Mouse (Mus musculus) Muller cell, postnatal 12 days (primary cell): ENCODE results near the gene Mmp11.

Source experiments
- DNase-seq: peaks from one replicate; pipeline ENCODE4 v3.0.0-alpha.2; 2015; ENCODE audit errors: inconsistent ontology term

The Mmp11 gene

DNA sequence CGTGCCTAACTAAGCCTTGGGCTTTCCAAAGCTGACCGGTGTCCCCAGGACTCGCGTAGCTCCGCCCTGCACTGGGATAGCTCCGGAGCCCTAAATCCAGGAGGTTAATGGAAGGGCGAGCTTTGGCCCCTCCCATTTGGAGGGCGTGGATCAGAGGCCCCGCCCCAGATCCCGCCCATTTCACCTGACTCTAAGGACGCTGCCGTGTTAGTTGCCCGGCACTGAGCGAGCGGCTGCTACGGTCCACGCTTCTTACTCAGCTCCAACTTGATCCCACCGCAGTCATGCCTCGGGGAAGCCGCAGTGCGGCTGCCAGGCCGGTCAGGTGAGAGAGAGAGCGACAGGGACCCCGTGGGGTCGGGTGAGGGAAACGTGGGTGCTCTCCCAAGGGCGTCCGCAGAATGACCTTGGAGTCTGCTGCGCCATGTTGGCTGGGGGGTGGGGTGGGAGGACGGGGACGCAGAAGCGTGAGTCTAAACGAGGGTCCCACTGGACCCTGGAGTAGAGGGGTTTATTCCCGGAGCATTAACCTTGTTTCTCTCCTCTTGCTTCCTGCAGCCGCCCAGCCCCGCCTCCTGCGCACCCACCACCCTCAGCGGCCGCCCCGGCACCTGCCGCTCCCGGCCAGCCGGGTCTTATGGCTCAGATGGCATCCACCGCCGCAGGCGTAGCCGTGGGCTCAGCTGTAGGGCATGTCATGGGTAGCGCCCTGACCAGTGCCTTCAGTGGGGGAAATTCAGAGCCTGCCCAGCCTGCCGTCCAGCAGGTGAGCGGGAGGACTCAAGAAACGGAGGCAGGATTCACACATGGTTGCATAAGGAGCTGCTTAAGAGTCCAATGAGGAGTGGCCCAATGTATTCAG, at the start of gene Mmp11:
Gene Mmp11, minus strand, starts transcription at position 817 of the 862 bp plus-strand sequence.
- DNase-seq = peak; percentile 90

DNA sequence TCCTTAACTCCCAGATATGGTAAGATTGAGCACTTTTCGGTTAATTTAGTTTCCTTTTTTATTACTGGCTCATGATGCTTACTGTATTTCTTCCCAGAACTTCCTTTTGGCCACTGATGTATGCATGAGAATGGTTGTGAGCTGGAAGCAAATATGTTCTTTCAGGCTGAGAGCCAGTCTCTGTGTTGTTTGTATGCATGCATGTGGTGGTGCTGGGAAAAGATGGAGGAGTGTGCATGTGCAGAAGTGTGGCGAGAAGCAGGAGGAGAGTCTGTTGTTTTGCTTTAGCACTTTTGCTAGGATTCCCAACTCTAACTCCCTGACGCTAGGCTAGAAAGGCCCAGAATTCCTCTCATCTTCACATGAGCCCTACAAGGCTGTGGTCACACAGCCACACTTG, 43.1 kb upstream of the Mmp11 start:
- DNase-seq = no peak

DNA sequence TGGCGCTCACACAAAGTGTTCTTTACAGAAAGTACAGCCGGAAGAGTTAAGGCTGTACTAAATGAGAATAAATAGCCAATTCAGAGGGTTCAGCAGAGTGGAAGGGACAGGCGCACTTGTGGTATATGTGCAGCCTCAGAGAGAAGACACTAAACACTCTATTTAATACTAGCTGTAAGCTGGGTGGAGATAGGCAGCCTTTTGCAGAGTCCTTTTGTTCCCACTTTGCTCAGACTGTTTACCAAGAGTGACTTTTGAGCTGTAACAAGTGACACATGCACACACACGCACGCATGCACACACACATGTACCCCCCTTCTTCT, 42.5 kb upstream of the Mmp11 start:
- DNase-seq = peak; percentile 32

DNA sequence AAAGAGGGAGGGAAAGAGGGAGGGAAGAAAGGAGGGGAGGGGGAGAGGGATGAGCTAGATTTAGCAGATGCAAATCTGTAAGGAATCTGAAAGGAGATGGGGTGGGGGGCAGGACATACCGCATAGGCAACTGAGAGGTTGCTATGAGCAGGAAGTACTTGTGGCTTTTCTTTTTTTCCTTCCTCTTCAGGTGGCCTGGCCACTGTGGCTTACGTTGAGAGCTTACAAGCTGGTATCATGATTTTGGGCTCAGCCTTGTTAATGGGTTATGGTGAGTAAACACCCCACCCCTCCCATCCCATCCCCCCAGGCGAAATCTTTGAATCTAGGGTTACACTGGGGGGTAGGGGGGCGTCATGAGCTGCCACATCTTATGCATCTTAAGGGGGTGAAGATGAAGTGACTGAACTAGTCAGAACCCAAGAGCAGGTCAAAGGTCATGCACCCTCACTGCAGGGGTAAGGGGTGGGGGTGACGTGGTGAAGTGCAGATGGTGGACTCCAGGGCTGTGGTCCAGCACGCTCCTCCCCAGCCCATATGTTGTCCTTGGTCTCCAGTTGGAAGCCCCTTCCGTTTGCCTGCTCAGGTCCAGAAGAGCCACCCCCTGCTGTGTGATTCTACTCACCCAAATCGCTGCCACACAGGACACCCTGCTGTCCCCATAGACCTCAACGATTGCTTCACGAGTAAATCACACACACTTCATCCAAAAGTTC, 42.0 kb upstream of the Mmp11 start:
- peak; percentile 2 for DNase-seq

DNA sequence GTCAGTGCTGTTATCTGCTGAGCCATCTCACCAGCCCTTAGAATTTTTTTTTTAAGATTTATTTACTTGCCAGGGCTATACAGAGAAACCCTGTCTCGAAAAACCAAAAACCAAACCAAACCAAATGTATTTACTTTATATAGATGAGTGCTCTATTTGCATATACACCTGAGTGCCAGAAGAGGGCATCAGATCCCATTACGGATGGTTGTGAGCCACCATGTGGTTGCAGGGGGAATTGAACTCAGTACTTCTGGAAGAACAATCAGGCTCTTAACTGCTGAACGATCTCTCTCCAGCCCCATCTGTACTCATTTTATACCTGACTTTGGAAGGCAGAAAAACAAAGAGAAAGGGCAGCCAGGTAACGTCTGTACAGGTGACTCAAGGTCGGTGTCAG, 38.9 kb upstream of the Mmp11 start:
- no peak for DNase-seq

DNA sequence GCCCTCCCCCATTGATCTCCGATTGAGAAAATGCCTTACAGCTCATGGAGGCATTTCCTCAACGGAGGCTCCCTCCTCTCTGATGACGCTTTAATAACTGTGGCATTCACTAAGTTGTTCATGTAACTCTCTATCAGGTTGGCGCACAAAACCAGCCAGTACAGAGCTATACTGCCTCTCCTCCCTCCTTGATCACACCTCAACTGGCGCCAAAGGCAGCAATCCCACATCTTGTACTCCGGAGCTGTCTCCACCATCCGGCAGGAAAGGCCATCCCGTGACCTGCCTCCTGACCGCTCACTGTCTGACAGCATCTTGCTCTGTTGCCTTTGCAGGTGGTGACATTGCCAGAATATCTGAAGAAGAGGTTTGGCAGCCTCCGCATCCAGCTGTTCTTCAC, 37.5 kb upstream of the Mmp11 start:
- no peak for DNase-seq

DNA sequence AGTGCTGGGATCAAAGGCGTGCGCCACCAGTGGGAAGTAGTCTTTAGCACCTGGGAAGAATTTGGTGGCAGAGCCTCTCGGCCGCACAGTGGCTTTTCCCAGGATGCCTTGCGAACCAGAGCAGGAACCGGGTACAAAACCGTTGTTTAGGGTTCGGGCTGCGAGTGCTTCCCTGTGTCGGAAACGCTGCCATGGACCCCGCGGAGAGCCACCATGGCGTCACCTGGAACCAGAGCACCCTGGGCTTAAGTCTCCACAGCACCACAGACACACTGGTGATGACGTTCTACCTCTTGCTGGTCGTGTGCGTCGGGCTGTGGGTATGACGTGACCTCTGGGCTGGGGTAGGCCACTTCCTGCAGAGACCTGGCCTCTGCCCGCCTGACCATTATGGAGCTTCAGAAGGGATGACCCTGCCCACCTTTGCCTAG, 18.1 kb upstream of the Mmp11 start, which contains the start of gene Gm5134:
Gene Gm5134, plus strand, starts transcription at position 134 of the 431 bp plus-strand sequence.
- DNase-seq = no peak

DNA sequence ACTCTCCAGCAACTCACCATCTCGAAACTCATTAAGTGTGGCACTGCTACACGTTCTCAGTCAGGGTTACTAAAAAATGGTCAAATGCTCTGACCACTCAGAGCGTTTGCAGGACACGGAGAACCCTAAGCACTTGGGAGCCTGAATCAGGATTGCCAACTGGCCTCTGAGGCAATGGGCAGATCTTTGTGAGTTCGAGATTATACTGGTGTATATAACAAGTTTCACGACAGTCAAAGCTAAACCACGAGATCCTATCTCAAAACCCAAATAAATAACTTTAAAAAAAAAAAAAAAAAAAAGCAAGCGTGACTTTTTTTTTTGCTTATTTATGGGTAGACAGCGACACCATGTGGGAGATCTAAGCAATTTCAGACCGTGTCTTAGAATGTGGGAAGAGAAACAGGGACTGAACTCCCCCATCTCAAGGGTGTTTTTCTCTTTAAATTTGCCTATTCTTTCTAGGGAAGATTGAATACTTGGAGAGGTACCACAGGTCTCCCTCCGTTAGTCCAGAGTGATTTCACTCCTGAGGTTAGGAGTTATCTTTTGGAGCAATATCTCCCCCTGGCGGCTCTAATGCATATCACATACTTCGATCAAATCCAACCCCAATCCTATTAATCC, 15.2 kb upstream of the Mmp11 start:
- peak; percentile 60 for DNase-seq

DNA sequence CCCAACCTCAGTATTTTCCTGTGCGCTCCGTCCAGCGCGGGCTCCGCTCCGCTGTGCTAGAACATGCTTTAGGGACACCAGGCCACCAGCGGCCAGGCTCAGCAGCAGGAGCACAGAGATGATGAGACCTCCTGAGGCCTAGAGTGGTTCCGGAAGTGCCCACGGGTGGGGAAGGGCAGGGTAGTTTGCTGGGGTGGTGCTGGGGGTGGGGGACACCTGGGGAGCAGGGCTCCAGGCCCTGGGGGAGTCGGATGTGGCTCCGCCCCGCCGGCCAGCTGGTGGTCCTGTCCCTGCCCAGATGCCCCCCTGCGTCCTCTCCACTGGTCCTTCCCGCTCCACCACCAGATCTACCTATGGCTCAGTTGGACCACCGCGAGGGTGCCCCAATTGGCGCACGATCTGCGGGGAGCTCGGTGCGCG, 14.5 kb upstream of the Mmp11 start:
- DNase-seq = peak; percentile 20

DNA sequence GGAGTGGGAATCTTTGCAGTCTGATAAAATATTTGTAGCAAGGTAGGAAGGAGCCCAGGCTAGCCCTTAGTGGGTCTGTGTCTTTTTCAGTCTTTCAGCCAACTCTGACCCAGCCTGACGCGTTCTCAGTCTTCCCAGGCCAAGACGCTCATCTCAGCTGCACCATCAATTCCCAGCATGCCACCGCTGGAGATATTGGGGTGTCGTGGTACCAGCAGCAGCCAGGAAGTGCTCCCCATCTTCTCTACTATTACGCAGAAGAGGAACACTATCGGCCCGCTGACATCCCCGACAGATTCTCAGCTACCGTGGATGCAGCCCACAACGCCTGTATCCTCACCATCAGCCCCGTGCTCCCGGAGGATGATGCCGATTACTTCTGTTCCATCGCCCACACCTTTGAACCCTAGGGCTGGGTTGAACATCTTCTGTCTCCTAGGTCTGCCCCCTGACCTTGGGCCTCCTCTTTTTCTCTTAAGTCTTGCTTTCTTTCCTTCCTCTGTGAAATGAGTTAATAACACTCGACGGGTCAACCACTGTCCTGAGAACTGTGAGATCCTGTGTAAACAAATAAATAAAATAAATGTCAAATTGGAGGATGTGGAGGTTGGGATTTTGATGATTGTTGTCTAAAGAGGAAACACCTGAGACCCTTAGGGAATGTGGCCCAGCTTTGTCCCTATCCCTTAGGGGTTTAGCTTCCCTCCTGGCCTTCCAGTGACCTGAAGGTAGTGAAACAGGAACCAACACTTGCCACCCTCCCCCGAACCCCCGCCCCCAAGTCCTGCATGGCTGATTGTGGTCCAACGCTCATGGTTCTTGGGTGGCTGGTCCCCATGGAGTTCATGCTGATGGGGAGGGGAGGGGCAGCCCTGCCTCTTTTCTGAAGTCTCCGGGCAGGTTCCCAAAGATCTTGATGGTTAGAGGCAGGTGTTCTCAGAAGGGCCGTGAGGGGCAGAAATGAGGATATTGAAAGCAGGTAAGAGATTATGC, 13.1 kb upstream of the Mmp11 start:
- no peak for DNase-seq

DNA sequence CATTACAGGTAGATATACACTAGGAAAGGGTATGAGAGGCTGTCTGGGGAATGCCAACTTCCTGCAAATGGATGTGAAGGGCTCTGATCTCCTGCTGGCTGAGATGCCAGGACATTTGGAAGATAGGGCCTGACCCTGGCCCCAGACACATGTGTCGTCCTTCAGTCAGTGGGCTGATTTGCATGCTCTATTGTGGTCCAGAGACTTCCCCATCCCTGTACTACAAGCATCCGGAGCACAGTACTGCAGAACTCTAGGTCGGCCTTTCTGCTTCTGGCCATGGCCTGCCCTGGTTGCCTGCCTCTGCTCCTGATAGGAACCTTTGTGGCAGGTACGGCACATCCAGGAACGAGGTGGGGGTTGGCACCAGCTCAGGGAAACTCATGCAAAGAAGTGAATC, 11.8 kb upstream of the Mmp11 start:
- DNase-seq = no peak

DNA sequence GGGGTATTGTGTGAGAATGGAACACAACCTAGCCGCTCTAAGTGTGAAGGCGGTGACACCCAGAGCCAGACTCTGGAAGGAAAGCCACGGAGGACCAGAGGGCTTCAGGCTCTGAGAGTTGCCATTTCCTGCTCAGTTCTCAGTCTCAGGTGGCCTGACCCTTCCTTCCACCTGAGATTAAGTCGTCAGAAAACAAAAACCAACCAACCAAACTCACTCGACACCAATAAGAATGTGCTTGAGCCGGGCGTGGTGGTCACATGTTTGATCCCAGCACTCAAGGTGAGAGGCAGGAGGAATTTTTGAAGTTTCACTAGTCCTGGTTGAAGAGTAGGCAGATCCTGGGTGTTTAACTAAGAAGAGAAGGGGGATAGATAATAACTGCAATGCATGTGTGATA, 9.6 kb upstream of the Mmp11 start:
- DNase-seq = no peak

DNA sequence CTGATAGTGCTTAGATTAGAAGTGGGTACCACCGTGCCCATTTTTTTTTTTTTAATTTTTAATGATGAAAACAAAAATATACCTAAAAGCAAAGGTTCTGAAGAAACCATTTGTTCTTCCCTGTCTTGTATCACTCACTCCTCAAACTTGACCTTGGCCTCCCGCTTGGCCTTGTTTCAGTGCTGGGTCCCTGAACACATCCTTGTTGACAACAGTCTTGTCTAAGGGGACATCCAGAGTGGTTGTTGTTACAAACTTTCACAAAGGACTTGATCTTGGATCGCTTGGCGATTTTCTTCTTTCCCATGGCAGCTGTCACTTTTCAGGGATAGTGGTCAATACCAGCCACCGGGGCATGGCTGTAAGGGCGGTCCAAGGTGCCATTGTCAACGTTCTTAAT, 8.9 kb upstream of the Mmp11 start:
- DNase-seq = no peak

DNA sequence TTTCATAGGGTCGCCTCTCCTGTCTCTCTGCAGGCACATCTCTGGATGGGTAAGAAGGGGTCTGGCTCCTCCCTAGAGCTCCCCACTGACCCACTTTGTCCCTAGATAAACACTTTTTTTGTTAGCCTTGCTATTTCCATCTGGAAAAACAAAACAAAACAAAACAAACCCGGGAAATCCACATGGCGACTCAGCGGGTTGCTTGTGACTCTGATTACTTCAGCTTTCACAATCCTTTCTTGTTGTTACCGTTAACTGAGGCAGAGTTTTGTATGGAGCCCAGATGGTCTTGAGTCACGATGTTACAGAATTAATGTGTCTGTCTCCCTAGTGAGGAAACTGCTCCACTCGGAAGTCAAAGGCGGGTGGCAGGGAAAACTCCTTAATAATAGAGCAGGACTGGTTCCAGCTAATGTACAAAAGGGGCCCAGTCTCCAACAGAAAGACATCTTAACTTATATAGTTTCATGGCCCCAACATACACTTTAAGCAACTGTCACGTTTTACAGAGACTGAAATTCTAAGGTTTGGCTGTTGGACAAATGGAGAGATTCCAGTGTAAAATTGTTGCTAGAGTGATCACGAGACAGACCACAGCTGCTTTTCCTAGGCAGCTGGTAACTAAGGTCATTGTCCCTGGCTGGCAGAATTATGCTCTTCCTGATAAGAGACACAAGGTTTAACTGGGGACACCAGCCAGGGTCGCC, 7.9 kb upstream of the Mmp11 start:
- DNase-seq = peak; percentile 79

DNA sequence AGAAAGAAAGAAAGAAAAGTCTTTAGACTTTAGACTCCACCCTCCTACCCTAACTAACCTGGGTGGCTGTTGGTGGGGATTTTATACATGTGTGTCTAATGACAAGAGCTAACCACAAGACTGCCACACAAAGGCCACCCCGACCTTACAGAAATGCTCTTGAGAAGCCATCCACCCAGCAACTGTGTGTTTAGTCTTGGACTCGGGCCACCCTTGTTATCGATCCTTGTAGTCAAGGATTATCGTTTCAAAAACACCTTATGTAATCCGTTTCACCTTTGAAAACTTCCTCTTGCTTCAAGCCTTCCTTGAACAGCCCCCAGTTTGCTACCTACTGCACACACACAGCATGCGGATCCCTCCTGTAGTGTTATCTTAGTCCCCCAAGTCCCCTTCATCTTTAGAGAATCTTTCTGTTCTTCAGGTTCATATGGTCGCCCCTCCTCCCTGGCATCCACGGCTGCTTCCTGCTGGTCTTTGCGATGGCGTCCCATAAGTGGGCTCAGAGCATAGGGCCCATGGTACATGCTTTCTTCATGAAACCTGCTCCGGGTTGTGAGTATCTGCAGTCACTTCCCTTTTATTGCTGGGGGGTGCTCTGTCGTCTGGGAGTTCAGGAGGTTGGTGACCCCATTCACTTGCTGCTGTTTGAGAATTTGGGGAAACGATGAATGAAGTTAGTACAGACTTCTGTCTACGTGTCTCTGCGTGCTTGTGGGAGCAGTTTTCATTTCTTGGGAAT, 6.6 kb upstream of the Mmp11 start, which contains the start of gene Vpreb3:
Gene Vpreb3, plus strand, starts transcription at position 322 of the 742 bp plus-strand sequence.
- no peak for DNase-seq

DNA sequence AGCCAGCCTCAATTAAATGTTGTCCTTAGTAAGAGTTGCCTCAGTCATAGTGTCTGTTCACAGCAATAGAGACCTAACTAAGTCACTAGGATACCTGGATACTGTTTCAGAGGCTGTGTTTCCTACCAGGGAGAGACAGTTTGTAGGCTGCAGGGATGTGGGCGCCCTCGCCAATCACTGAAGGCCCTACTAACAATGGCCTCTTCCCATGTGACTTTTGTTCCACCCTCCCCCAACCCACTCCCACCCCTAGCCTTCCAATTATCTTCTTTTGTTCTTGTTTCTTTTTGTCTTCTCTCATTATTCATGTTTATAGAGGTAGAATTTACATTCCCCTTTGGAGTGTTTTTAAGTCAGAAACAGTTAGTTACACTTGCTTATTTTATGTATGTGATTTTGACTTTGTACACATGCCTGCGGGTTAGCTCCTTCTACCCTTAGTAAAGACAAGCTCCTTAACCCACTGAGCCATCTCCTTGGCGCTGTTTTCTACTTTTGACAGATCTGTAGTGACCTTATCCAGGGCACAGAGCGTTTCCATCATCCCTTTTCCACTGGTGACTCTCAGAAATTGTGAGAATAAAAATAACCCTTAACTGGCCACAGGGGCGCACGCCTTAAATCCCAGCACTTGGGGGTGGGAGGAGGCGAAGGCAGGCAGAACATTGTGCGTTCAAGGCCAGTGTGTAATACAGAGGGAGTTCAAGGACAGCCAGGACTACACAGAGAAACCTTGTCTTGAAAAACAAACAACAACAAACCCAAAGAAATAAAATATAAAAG, 4.9 kb upstream of the Mmp11 start:
- DNase-seq = no peak

DNA sequence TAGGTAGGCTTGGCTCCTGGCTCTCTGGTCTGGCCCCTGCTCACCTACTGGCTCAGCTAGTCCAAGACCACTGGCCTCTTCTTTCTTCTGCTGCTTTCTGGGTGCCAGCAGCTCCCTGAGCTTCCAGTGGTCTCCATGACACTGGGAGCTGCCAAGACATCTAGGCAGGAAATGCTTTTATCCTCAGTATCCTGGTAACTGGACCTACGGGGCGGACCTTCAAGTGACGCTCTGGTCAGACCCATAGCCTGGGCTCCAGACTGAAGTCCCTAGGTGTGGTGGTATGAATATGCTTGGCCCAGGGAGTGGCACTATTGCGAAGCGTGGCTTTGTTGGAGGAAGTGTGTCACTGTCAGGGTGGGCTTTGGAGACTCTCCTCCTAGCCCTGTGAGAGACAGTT, 4.2 kb upstream of the Mmp11 start, which contains the start of gene Gm867:
Gene Gm867, minus strand, starts transcription at position 153 of the 400 bp plus-strand sequence.
- DNase-seq = no peak

DNA sequence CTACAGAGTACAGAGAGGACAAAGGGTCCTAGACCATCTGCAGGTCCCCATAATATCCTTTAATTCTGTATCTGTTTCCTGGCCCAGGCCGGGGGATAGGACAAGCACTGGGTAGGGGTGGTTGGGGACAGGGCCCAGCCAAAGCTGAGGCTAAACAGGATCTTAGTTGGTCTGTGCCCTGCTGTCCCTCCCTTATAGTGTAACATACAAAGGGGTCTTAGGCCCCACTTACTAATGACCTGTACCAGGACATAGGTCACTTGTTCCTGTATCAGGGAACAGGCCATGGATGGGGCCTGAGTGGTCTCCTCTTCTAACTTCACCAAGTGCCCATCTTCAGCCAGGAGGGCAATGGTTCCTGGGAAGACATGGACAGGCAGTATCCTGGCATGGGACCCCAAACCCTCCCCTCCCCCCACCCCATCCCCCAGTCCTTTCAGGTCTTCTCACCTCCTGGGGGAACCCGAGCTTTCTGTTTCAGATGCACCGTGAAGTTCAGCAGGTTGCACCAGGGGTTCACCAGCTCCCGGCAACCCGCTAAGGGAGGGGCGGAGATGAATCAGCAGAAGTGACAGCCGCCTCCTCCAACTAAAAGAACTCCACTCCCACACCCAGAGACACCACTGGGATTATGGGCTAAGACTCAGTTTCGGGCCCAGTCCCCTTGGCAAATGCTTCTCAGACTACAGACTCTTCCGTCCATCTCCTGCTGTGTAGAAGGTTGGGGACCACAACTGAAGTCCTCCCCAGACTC, 3.4 kb upstream of the Mmp11 start:
- no peak for DNase-seq
